Mouse (Mus musculus): Measurements from ENCODE around the gene Zmiz1.

GRCm38 (mm10) chr14:25574047-25574870 lies 115.3 kb downstream of the Zmiz1 start:
- TF ChIP-seq GATA1 (IDR thresholded peaks at IDR 0.05; ENCODE audit: borderline replicate concordance, low read length), result no peak
- no peak for TF ChIP-seq FLI1 (IDR thresholded peaks at IDR 0.05; ENCODE audit: low read length)
